Mouse (Mus musculus): ENCODE measurements around the gene Arl6ip1.

Gene Arl6ip1

GRCm38 (mm10) chr7:118115877-118116568 is 13.4 kb downstream of the Arl6ip1 start, which contains the start of gene Rps15a:
Gene Rps15a, minus strand, starts transcription at chr7:118116188.
- DNase-seq = peak; percentile 95

- DNase-seq = no peak
Measured at GRCm38 (mm10) chr7:118115533-118115876, 14.0 kb downstream of the Arl6ip1 start.

DNA sequence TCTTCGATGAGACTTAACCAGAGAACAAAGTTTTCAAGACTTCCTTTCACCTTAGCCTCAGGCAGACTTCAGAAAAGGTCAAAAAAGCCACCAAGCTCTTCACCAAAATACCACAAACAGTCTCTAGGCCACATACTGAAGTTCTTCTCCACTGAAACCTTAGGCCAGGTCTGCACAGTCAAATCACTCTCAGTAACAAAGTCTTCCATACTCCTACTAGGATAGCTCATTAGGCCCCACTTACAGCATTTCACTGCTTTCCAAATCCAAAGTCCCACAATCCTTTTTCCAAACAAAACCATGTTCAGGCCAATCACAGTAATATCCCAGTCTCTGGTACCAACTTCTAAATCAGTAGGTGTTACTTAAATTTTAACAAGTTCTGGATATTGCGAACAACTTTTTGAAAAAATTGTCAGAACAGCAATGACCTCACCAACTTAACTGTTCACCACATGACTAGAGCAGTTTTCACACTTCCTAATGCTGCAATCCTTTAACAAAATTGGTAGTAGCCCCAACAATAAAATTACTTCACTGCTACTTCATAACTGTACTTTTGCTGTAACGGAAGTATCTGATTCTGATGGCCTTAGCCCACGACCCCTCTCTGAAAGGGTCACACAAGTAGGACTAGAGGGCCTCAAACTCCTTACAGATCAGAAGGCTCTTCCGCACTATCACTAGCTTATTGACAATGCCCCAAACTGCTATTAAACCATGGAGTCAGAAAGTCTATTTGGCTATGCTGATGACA is 15.7 kb downstream of the Arl6ip1 start:
- no peak for DNase-seq

DNA sequence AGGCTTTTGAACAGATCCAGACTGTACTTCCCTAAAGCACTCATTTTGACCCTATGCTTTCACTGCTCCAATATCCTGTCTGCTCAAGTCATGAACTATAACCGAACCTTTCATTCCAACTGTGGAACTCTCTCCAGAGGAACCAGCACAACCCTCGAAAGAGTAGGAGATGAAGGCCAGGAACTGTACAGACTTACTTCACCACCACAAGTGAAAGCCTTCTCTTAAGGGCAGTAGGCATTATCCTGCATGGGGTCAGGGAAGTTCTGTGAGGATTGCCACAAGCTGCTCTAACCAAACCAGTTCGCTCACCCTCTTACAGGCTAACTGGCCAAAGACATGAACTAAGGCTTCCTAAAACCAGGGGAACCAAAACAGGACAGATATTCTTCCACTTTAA is 18.3 kb downstream of the Arl6ip1 start:
- DNase-seq = no peak

- DNase-seq = no peak
Measured at GRCm38 (mm10) chr7:118107671-118108070, 21.8 kb downstream of the Arl6ip1 start.

GRCm38 (mm10) chr7:118104458-118105052 is 24.9 kb downstream of the Arl6ip1 start:
- no peak for DNase-seq

GRCm38 (mm10) chr7:118103462-118104379 is 25.7 kb downstream of the Arl6ip1 start:
- DNase-seq = no peak

- DNase-seq = no peak
Measured at GRCm38 (mm10) chr7:118102678-118103461, 26.6 kb downstream of the Arl6ip1 start.

GRCm38 (mm10) chr7:118102231-118102630 is 27.2 kb downstream of the Arl6ip1 start:
- DNase-seq = no peak

DNA sequence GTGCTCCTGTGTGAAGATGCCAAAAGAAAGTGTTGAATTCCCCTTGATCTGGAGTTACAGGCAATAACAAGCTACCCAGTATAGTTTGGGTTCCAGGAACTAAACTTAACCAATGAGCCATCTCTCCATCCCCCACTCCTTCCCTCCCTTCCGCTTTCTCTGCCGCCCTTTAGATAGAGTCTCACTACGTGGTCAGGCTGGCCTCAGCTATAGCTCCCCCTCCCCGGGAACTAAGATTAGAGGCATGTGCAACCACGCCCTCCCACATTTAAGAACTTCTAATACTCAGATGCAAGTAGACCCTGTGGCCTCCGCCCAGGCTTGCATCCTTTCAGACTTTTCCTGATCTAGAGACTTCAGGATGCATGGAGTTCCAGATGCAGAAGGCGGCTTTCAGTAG is 31.8 kb downstream of the Arl6ip1 start:
- DNase-seq = no peak

DNA sequence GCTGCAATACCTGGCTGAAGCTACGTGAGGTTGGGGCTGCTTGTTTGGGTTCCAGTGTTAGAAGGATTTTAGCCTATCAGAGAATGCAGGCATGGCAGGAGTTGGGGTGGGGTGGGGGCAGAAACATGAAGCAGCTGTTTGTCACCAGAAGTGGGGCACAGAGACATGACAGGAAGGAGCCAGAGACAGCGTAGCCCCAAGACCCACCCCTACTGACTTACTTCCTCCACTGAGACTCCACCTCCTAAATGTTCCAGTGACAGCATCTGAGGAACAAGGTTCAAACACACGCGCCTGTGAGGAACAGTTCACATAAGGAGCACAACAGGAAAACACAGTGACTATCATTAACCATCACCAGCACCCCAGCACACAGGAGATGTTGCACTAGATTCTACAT is 49.5 kb downstream of the Arl6ip1 start:
- peak; percentile 7 to 41 for DNase-seq

DNA sequence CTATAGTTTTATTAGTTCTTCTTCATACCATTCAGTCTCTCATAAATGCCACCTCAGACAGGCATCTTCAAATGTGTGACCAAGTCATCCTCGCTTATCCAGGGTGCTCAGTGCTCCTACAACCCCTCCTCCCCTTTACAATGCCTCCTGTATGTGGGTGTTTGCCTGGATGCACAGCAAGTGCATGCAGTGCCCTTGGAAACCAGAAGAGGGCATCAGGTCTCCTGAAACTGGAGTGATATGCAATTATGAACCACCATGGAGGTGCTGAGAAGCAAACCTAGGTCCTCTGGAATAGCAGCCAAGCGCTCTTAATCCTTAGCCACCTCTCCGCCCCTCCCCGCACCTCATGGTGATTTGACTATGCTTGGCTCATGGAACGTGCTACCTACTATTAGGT is 50.4 kb downstream of the Arl6ip1 start:
- DNase-seq = no peak
